Mouse (Mus musculus) G1E (cell line): ENCODE results near the gene Atg10.

ENCODE experiments used
- CTCF ChIP-seq: IDR thresholded peaks from 2 replicates; pipeline ENCODE4 v1.5.1; 2012; ENCODE audit warnings: low read depth, low read length, inconsistent platforms, mixed read lengths
- GATA1 ChIP-seq: IDR thresholded peaks from 2 replicates; pipeline ENCODE4 v1.6.1; 2012; ENCODE audit warnings: borderline replicate concordance, low read length, inconsistent platforms, mixed read lengths
- TAL1 ChIP-seq: conservative IDR thresholded peaks from 2 replicates; pipeline ENCODE4 v1.6.1; 2012; ENCODE audit warnings: low read depth, low read length, inconsistent platforms, mixed read lengths

DNA sequence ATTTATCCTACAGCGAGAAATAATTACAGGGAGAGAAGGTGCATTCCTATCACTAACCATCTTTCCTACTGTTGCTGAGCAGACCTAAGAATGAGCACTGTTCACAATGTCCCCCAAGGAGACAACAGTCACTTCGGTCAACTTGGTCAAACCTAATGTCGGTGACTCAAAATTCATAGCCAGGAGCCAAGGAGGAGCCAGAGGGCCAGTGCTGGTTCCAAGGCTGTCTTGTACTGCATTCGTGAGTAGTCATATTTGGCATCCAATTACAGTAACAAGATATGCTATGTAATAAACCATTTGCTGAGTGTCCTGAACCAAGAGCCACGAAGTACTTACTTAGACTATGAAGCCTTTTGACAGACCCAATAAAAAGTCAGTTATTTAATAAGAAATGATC is 176.9 kb downstream of the Atg10 start:
- TF ChIP-seq CTCF (no peak), TAL1 (no peak), GATA1 (no peak)
